Mouse (Mus musculus) E14TG2a.4 (cell line): ENCODE measurements around the gene Gm26920.
A peak's percentile ranks its signal among the peaks of the same experiment; 100 is the strongest.

Experiments used
- H3K27me3 ChIP-seq: 2 replicates; pipeline ENCODE4 v1.6.1; 2014; ENCODE audit warnings: low read length, control low read depth; ENCODE audit not compliant: insufficient read depth
- H3K36me3 ChIP-seq: 2 replicates; pipeline ENCODE4 v1.6.1; 2014; ENCODE audit warnings: low read length, control low read depth; ENCODE audit not compliant: insufficient read depth
- H3K4me1 ChIP-seq: replicated peaks from 2 replicates; pipeline ENCODE4 v1.6.1; 2014; ENCODE audit warnings: low read depth, low read length, control low read depth
- H3K4me3 ChIP-seq: replicated peaks from 2 replicates; pipeline ENCODE4 v1.5.1; 2014; ENCODE audit warnings: mild to moderate bottlenecking, low read length
- H3K9me3 ChIP-seq: 2 replicates; pipeline ENCODE4 v1.6.1; 2014; ENCODE audit warnings: low read length, control low read depth
- CTCF ChIP-seq: conservative IDR thresholded peaks from 2 replicates; pipeline ENCODE4 v1.5.1; 2014; ENCODE audit warnings: low read length
- NANOG ChIP-seq: IDR thresholded peaks from 2 replicates; pipeline ENCODE4 v1.6.1; 2014; ENCODE audit warnings: borderline replicate concordance, low read length, mixed read lengths
- POU5F1 ChIP-seq: IDR thresholded peaks from 2 replicates; pipeline ENCODE4 v1.6.1; 2014; ENCODE audit warnings: low read length, borderline replicate concordance

The Gm26920 gene

DNA sequence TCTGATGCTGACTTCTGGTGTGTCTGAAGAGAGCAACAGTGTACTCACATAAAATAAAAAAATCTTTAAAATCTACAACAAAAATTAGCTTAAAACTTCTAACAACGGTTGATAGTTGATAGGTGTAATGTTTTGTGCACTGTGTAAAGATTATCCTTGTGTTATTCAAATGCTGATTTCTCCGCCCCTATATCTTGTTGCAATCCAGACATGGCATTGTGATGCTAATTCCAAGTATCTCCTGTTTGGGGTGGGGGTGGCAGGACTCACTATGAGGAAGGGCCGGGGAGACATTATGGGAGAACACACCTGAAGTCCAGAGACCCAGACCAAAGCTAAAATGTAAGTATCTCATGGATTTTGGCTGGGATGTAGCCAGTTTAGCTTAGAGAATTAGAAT lies 58.8 kb downstream of the Gm26920 start:
- H3K4me3 ChIP-seq: peak overlapping the region; percentile 78
- TF ChIP-seq NANOG: peak; percentile 56
- peak; percentile 94 for TF ChIP-seq POU5F1
- TF ChIP-seq CTCF: no peak

GRCm38 (mm10) chr7:30030677-30031076 lies 59.5 kb downstream of the Gm26920 start:
- Histone ChIP-seq H3K36me3 (peaks cover 48% of the 10 kb centered on the region), H3K9me3 (no peaks in the 10 kb centered on the region), H3K27me3 (no peaks in the 10 kb centered on the region), H3K4me1 (peaks cover 82% of the 10 kb centered on the region), H3K4me3 (peak overlapping the region; percentile 78)
- TF ChIP-seq NANOG: no peak
- no peak for TF ChIP-seq CTCF
- no peak for TF ChIP-seq POU5F1

More for the DNA sequence above, 58.8 kb downstream of the Gm26920 start:
- H3K36me3 ChIP-seq: peaks cover 44% of the 10 kb centered on the region
- H3K4me1 ChIP-seq: peaks cover 77% of the 10 kb centered on the region
- H3K9me3 ChIP-seq: no peaks in the 10 kb centered on the region
- no peaks in the 10 kb centered on the region for H3K27me3 ChIP-seq

GRCm38 (mm10) chr7:30028572-30028971 lies 61.6 kb downstream of the Gm26920 start:
- H3K4me1 ChIP-seq: peaks cover 80% of the 10 kb centered on the region
- no peaks in the 10 kb centered on the region for H3K9me3 ChIP-seq
- H3K36me3 ChIP-seq: peaks cover 50% of the 10 kb centered on the region
- no peaks in the 10 kb centered on the region for H3K27me3 ChIP-seq
- H3K4me3 ChIP-seq: no peak overlapping the region
- TF ChIP-seq POU5F1 (no peak), NANOG (no peak), CTCF (no peak)

- Histone ChIP-seq H3K27me3 (no peaks in the 10 kb centered on the region), H3K9me3 (no peaks in the 10 kb centered on the region), H3K36me3 (peaks cover 62% of the 10 kb centered on the region), H3K4me1 (peaks cover 89% of the 10 kb centered on the region), H3K4me3 (no peak overlapping the region; the same call in 1 of the 2 replicates)
- TF ChIP-seq NANOG (no peak), POU5F1 (no peak), CTCF (no peak)
Measured at GRCm38 (mm10) chr7:30027331-30027730, 62.9 kb downstream of the Gm26920 start.

DNA sequence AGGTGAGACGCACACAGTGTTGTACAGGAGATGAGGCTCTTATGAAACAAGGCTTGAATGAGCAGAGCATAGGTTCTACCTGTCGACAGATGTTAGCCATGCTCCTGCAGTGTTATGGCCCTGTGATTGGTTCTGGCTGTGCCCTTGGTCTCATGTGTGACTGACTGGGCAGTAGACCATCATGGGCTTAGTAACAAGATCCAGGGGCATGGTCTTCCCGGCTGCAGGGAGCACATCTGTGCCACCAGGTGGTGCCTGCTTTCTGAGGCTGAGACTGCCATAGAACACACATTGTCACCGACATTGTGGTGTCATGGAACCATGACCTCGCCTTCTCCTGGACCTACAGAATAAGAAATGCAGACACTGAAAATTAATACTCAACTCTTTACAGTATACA lies 64.9 kb downstream of the Gm26920 start:
- H3K27me3 ChIP-seq: no peaks in the 10 kb centered on the region
- H3K36me3 ChIP-seq: peaks cover 82% of the 10 kb centered on the region
- no peak for TF ChIP-seq POU5F1
- no peak for TF ChIP-seq NANOG
- no peak for TF ChIP-seq CTCF
- no peaks in the 10 kb centered on the region for H3K9me3 ChIP-seq
- H3K4me1 ChIP-seq: peaks cover 81% of the 10 kb centered on the region
- no peak overlapping the region for H3K4me3 ChIP-seq

DNA sequence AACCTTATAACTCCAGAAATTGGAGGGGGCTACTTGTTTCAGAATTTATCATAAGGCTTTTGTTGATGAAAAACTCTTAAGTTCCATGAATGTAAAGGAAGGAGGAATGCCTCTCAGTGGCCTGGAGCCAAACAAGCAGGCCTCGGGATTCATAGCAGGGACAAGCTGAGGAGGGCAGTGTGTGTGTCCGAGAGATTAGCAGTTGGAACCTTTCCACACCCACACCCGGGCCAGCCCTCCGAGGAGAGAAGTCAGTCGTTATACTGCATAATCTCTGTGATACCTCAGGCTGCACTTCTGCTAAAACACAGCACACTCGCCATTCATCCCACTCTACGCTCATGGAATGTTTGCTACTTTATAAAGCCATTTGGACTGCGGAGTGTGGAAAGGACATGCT lies 66.4 kb downstream of the Gm26920 start:
- Histone ChIP-seq H3K4me3 (no peak overlapping the region), H3K27me3 (no peaks in the 10 kb centered on the region), H3K9me3 (no peaks in the 10 kb centered on the region), H3K4me1 (peaks cover 65% of the 10 kb centered on the region), H3K36me3 (peaks cover 97% of the 10 kb centered on the region)
- TF ChIP-seq NANOG (no peak), POU5F1 (no peak), CTCF (no peak)

GRCm38 (mm10) chr7:30023324-30023723 lies 66.9 kb downstream of the Gm26920 start:
- Histone ChIP-seq H3K4me1 (peaks cover 65% of the 10 kb centered on the region), H3K4me3 (no peak overlapping the region), H3K36me3 (peaks cover 98% of the 10 kb centered on the region), H3K9me3 (no peaks in the 10 kb centered on the region), H3K27me3 (no peaks in the 10 kb centered on the region)
- TF ChIP-seq NANOG: no peak
- no peak for TF ChIP-seq POU5F1
- TF ChIP-seq CTCF: no peak

- H3K4me1 ChIP-seq: peaks cover 32% of the 10 kb centered on the region
- no peaks in the 10 kb centered on the region for H3K27me3 ChIP-seq
- peaks cover 98% of the 10 kb centered on the region for H3K36me3 ChIP-seq
- H3K4me3 ChIP-seq: no peak overlapping the region
- no peaks in the 10 kb centered on the region for H3K9me3 ChIP-seq
- no peak for TF ChIP-seq CTCF
- no peak for TF ChIP-seq NANOG
- TF ChIP-seq POU5F1: no peak
Measured at GRCm38 (mm10) chr7:30019543-30019942, 70.7 kb downstream of the Gm26920 start.

DNA sequence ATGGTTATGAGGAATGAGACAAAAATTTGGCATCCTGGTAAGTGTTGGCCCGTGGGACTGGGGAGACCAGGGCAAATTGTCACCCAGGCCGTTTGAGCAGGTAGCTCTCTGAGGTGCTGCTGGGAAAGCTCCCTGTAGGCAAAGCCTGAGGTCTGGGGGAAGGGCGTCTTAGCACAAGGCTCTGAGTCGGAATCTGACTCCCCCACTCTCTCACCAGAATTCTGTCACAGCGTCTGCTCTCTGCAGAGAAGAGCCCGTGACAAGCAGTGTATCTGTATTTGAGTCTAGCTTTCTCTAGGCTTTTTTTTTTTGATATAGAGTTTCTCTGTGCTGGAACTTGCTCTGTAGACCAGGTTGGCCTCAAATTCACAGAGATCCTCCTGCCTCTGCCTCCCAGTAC lies 73.0 kb downstream of the Gm26920 start:
- no peak for TF ChIP-seq NANOG
- TF ChIP-seq POU5F1: no peak
- no peak for TF ChIP-seq CTCF
- Histone ChIP-seq H3K9me3 (no peaks in the 10 kb centered on the region), H3K27me3 (no peaks in the 10 kb centered on the region), H3K4me1 (peaks cover 24% of the 10 kb centered on the region), H3K36me3 (peaks cover 97% of the 10 kb centered on the region), H3K4me3 (no peak overlapping the region)
